Mouse (Mus musculus) G1E (cell line): ENCODE measurements around the gene Slc27a3.

Source experiments
- CTCF ChIP-seq: IDR thresholded peaks from 2 replicates; pipeline ENCODE4 v1.5.1; 2012; ENCODE audit warnings: low read depth, low read length, inconsistent platforms, mixed read lengths
- GATA1 ChIP-seq: IDR thresholded peaks from 2 replicates; pipeline ENCODE4 v1.6.1; 2012; ENCODE audit warnings: borderline replicate concordance, low read length, inconsistent platforms, mixed read lengths
- GATA2 ChIP-seq: IDR thresholded peaks from 2 replicates; pipeline ENCODE4 v1.6.1; 2012; ENCODE audit warnings: low read depth, low read length, inconsistent platforms, borderline replicate concordance
- POLR2AphosphoS5 ChIP-seq: IDR thresholded peaks from 2 replicates; pipeline ENCODE4 v1.6.1; 2012; ENCODE audit warnings: low read depth, low read length, inconsistent platforms; ENCODE audit not compliant: insufficient replicate concordance
- TAL1 ChIP-seq: conservative IDR thresholded peaks from 2 replicates; pipeline ENCODE4 v1.6.1; 2012; ENCODE audit warnings: low read depth, low read length, inconsistent platforms, mixed read lengths

DNA sequence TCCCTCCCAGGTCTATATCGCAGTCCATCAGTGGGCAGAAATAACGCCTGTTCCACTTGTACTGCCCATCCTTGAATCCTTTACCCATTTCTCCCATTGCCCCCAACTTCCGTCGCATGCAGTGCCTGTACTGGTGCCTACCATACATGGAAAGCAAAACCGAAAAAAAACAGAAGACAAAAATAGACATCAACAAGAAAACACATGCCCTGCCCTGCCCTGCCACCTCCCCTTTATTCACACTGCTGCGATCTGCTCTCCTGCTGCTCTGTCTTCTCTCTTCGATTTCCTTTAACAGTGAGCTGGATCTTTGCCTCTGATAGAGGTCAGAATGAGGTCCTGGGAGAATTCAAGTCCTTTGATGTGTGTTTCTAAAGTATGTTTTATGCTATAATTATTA is 31.8 kb downstream of the Slc27a3 start:
- TF ChIP-seq CTCF = no peak
- no peak for TF ChIP-seq GATA2
- no peak for TF ChIP-seq GATA1
- no peak for TF ChIP-seq POLR2AphosphoS5
- no peak for TF ChIP-seq TAL1
